Mouse (Mus musculus) pancreas, adult 10 weeks (tissue): ENCODE measurements around the gene Gng5. TPM values are rescaled to one million over a fixed set of nuclear protein-coding genes. Genes with fewer than 3 reads are reported as not detected.

Experiments used
- polyA plus RNA-seq: library from polyadenylated mRNA; stranded (reverse); fragments of 350-450 nt; fragmentation: Illumina TruSeq; extraction: RNeasy Lipid Tissue Mini Kit (QIAGEN cat#74804); gene quantifications from one replicate; pipeline ENCODE4 v1.2.3, GENCODE M21; 2015; ENCODE audit warnings: low read depth, low replicate concordance; ENCODE audit not compliant: insufficient read depth

The Gng5 gene
- polyA plus RNA-seq, result 67.1 TPM

GRCm38 (mm10) chr3:146499431-146500002, at the start of gene Gng5, which contains the start of gene Spata1:
TSS of gene Gng5 (plus strand) at chr3:146499807.
TSS of gene Spata1 (minus strand) at chr3:146499753.

DNA sequence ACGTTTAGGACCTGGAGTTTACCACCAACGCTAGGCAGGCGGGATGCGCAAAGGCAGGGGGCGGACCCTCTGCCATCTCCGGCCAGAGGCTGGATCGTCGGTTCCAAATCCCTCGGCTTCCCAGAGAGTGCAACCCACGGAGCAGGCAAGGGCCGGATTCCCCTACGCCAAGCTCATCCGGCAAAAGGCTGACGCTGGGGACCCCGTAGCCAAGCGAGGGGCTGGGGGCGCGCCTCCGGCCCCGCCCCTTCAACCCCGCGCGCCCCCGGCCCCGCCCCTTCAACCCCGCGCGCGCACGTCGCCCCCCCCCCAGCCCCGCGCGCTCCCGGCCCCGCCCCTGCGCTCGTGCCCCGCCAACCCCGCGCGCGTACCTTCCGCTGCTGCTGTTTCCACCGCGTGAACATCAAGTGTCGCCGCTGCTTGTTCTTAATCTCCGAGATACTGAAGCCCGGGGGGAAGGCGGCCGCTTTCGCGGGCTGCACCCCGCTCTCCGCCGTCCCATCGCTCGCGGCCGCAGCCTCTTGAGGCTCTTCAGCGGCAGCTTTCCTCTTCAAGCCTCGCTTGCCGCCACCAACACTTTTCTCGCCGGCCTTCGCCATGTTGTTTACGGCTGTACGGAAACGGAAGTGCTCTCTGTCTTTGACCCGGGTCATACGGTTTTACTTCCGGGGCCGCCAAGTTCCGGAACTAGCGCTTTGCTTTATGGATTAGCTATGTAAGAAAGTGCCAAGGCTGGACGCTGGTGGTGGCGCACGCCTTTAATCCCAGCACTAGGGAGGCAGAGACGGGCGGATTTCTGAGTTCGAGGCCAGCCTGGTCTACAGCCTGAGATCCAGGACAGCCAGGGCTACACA, 21.4 kb downstream of the Gng5 start, which contains the start of gene Rpf1:
Rpf1 (minus strand) TSS at position 632 of the 854 bp plus-strand sequence.

Other genes starting within 250 kb of the Gng5 start
- gene Ssx2ip, start 95.2 kb upstream of the Gng5 start, polyA plus RNA-seq, result 6.5 TPM
- gene Ctbs, start 50.0 kb upstream of the Gng5 start, polyA plus RNA-seq, result 2.1 TPM
- gene Spata1, start 54 bp upstream of the Gng5 start, polyA plus RNA-seq, result 2.8 TPM
- 8.9 TPM for gene Rpf1, start 21.6 kb downstream of the Gng5 start, polyA plus RNA-seq
- 0.48 TPM for gene Uox, start 70.6 kb downstream of the Gng5 start, polyA plus RNA-seq
- gene Dnase2b, start 115.8 kb downstream of the Gng5 start, polyA plus RNA-seq, result not detected
- not detected for gene 4930503B20Rik, start 151.5 kb downstream of the Gng5 start, polyA plus RNA-seq
- gene Samd13, start 185.8 kb downstream of the Gng5 start, polyA plus RNA-seq, result not detected